Mouse (Mus musculus): Measurements from ENCODE around the gene 9130230L23Rik.

Gene 9130230L23Rik

DNA sequence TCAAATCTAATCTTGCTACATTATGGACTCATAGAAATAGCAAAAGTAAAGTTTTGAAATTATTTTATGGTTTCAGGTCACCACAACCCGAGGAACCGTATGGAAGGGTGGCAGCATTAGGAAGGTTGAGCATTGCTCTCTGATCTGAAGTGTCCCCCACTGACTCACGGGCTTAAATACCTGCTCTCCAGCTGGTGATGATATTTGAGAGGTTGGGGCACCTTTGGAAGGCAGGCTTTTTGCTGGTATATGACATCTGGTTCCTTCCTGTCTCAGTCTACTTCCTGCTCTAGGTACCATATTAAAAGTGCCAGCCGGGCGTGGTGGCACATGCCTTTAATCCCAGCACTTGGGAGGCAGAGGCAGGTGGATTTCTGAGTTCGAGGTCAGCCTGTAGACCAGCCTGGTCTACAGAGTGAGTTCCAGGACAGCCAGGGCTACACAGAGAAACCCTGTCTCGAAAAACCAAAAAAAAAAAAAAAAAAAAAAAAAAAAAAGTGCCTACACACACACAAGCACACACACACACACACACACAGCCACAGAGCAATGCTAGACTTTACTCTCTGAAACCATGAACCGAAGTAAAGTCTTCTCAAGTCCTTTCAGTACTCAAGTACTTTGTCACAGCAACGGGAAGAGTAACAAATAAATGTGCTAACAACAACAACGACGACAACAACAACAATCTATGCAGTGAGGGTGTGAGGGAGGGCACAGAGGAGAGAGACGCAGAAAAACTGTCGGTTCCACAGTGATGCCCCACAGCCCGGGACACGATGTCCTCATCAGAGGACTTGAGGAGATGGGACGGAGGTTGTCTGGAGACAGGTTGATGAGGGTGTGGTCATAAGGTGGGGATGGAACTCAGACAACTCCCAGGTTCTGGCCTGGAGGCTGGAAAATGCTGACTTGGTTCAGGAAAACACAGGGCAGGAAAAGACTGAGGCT, 49.7 kb downstream of the 9130230L23Rik start:
- no peak for DNase-seq (ENCODE audit: low spot score)

DNA sequence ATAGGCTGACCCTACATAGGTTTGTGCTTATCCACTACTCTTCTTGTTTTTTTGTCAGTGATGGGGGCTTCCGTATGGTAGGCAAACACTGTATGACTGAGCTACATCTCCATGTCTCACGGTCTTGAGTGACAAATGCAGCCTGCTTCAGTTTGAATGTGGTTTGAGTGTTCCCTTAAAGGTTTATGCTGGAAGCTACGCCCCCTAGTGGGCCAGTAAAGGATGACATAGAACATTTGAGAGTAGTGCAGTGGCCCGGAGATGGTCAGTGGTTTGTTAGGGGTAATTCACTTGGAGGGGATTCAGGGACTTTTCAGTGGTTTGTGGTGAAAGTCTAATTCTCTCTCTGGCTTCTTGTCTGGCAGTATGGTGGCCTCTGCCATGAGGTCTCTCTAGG, 52.6 kb downstream of the 9130230L23Rik start:
- DNase-seq (ENCODE audit: low spot score), result no peak

GRCm38 (mm10) chr5:65950679-65951512, 53.2 kb downstream of the 9130230L23Rik start:
- no peak for DNase-seq (ENCODE audit: low spot score)

DNA sequence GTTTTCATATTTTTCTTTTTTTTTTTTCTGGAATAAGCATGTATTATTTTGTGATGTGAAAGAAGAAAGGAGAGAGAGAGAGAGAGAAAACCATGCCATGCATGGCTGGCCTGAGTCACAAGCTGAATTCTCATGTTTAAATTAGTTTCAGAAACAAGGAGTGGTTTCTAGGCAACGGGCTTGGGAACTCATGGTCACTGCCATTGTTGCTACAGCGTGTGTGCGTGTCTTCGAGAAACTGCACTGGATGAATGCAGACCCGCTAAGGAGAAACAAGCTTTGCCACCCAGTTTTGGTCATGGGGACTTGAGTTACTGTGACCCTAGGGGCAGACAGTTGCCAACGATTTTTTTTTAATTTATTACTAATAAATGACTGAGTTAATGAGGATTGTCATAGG, 53.8 kb downstream of the 9130230L23Rik start:
- DNase-seq (ENCODE audit: low spot score), result no peak

- DNase-seq (ENCODE audit: low spot score), result no peak
These were observed 54.3 kb downstream of the 9130230L23Rik start for GRCm38 (mm10) chr5:65949822-65950221.

GRCm38 (mm10) chr5:65941145-65941544, 62.9 kb downstream of the 9130230L23Rik start:
- DNase-seq (ENCODE audit: low spot score), result no peak

GRCm38 (mm10) chr5:65937998-65938715, 65.9 kb downstream of the 9130230L23Rik start:
- DNase-seq (ENCODE audit: low spot score), result peak; percentile 78

GRCm38 (mm10) chr5:65937011-65937726, 66.9 kb downstream of the 9130230L23Rik start:
- DNase-seq (ENCODE audit: low spot score), result no peak

- no peak for DNase-seq (ENCODE audit: low spot score)
These were observed 69.3 kb downstream of the 9130230L23Rik start, which contains the start of gene Chrna9 for GRCm38 (mm10) chr5:65934783-65935182. Gene Chrna9 (plus strand): TSS chr5:65934921.

DNA sequence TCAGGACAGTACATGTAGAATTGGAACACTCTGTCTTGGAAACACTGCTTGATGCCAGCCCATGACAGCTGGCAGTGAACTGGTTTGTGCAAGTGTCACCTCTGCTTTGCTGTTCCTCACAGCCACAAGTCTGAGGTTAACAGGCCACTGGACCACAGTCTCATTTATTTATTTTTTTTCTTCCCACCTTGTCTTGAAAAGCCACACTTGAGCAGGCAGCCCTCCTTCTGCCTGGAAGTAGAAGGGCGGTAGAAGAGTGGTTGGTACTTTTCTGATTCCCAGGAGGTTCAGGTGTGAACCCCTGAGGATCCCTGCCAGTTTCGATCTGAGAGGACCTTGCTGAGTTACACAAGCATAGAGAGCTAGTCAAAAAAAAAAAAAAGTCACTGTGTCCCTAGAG, 70.3 kb downstream of the 9130230L23Rik start:
- DNase-seq (ENCODE audit: low spot score), result no peak

GRCm38 (mm10) chr5:65933258-65933657, 70.8 kb downstream of the 9130230L23Rik start:
- DNase-seq (ENCODE audit: low spot score), result no peak

- DNase-seq (ENCODE audit: low spot score), result no peak
These were observed 73.9 kb downstream of the 9130230L23Rik start for GRCm38 (mm10) chr5:65930171-65930570.

Data from yolk sac, embryonic 10.5 days (tissue).